Mouse (Mus musculus) small intestine, adult 2 months (tissue): ENCODE data around the gene Castor1.

Experiments used
- CTCF ChIP-seq: fragments of 200-500 bp; IDR thresholded peaks from 2 replicates; pipeline ENCODE4 v1.5.1; 2012; ENCODE audit warnings: low read depth, mild to moderate bottlenecking, control low read depth, inconsistent platforms, low read length, moderate library complexity, mixed read lengths; ENCODE audit not compliant: insufficient replicate concordance, insufficient read length; ENCODE audit errors: extremely low read depth
- POLR2A ChIP-seq: fragments of 200-500 bp; IDR thresholded peaks from 2 replicates; pipeline ENCODE4 v1.6.1; 2012; ENCODE audit warnings: low read depth, mild to moderate bottlenecking, control low read depth, inconsistent platforms, low read length, moderate library complexity

- no peak for TF ChIP-seq CTCF
- TF ChIP-seq POLR2A: no peak
Observed at GRCm38 (mm10) chr11:4190677-4191076, 27.3 kb upstream of the Castor1 start.
